Mouse (Mus musculus) embryonic facial prominence, embryonic 10.5 days (tissue): Measurements from ENCODE around the gene Bcar3. TPM values are rescaled to one million over a fixed set of nuclear protein-coding genes. Genes with fewer than 3 reads are reported as not detected.

ENCODE experiments used
- DNase-seq: peaks from one replicate; pipeline ENCODE4 v3.0.0-alpha.2; 2017; ENCODE audit warnings: low spot score
- H3K27ac ChIP-seq: fragments of 300-500 bp; sonication (generic); replicated peaks from 2 replicates; pipeline ENCODE4 v1.5.1; 2016; ENCODE audit warnings: mild to moderate bottlenecking
- H3K27me3 ChIP-seq: fragments of 300-500 bp; sonication (generic); replicated peaks from 2 replicates; pipeline ENCODE4 v1.6.1; 2016; ENCODE audit warnings: low read depth, mild to moderate bottlenecking; ENCODE audit not compliant: poor library complexity, severe bottlenecking
- H3K36me3 ChIP-seq: fragments of 300-500 bp; sonication (generic); replicated peaks from 2 replicates; pipeline ENCODE4 v1.6.1; 2016; ENCODE audit warnings: mild to moderate bottlenecking, moderate library complexity
- H3K4me1 ChIP-seq: fragments of 300-500 bp; sonication (generic); 2 replicates; pipeline ENCODE4 v1.6.1; 2016
- H3K4me3 ChIP-seq: fragments of 300-500 bp; sonication (generic); 2 replicates; pipeline ENCODE4 v1.5.1; 2016; ENCODE audit warnings: mild to moderate bottlenecking, moderate library complexity
- H3K9me3 ChIP-seq: fragments of 300-500 bp; sonication (generic); 2 replicates; pipeline ENCODE4 v1.6.1; 2016; ENCODE audit warnings: mild to moderate bottlenecking
- WGBS: fragments of 180-500 bp; shearing (Covaris S2); methylation state at CpG from one replicate; pipeline ENCODE4 v1.1.7; 2016; 5-methylcytosine and 5-hydroxymethylcytosine counted together
- polyA plus RNA-seq: library from polyadenylated mRNA; unstranded; fragments of >200 nt; fragmentation: Nextera tagmentation; extraction: Ambion mirVana; gene quantifications from 2 replicates; pipeline ENCODE4 v1.2.1, GENCODE M21; 2016

The Bcar3 gene
- polyA plus RNA-seq, 1 experiment from 2014 or later: 10.1 TPM

DNA sequence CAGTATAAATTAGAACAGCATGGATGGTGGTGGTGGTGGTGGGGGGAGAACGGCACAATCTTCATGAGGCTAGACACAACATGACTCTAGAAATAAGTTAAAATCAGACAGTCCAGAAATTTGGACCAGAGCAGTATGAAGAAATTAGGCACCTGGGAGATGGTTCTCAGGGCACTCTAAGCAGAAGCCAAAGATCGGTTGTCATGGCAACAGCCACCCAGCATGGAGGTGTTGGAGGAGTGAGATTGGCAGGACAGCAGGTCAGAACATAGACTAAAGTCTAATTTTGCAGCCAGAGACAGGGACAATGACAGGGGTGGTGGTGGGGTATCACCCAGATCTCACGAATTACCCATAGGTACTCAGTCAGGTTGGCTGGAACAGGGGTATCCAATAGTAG, 182.7 kb downstream of the Bcar3 start:
- Histone ChIP-seq H3K27me3 (no peaks in the 10 kb centered on the region; the same call in 1 of the 2 replicates), H3K4me1 (peaks cover 81% of the 10 kb centered on the region), H3K36me3 (no peaks in the 10 kb centered on the region), H3K9me3 (no peaks in the 10 kb centered on the region), H3K4me3 (0 out of 2 replicates have a peak overlapping the region, but pooled peaks have one; percentile 5), H3K27ac (0 out of 2 replicates have a peak overlapping the region, but pooled peaks have one; percentile 71)
- 62% methylated on average over 3 of the region's 3 CpGs for WGBS
- DNase-seq: no peak

DNA sequence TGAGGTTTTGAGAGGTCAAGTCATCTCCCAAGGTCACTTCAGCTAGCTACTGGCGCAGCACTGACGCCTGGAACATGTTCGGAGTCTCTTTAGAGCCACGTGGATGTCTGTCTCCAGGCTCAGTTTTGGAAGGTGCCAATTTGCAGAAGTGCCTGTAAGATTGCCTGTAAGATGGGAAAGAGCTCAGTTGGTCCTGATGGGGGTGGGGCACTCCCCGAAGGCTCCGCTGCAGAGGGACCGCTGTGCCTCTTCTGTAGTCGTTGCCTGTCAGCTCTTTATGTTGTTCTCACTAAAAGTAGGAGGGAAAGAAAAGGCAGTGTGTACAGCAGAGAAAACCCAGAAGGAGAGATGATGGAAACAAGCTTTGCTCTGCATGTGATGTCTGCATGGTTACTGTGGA, 183.6 kb downstream of the Bcar3 start:
- 70% methylated on average over 8 of the region's 8 CpGs for WGBS
- Histone ChIP-seq H3K9me3 (no peaks in the 10 kb centered on the region), H3K27ac (peak overlapping the region; percentile 26; the same call in 1 of the 2 replicates), H3K36me3 (no peaks in the 10 kb centered on the region), H3K27me3 (peaks cover 5% of the 10 kb centered on the region; the same call in 1 of the 2 replicates), H3K4me1 (peaks cover 86% of the 10 kb centered on the region), H3K4me3 (no peak overlapping the region)
- DNase-seq: no peak

GRCm38 (mm10) chr3:122478735-122479134, 184.8 kb downstream of the Bcar3 start:
- H3K9me3 ChIP-seq: no peaks in the 10 kb centered on the region
- 87% methylated on average over 3 of the region's 3 CpGs for WGBS
- no peak overlapping the region for H3K27ac ChIP-seq
- DNase-seq: no peak
- no peaks in the 10 kb centered on the region for H3K36me3 ChIP-seq
- no peak overlapping the region for H3K4me3 ChIP-seq
- peaks cover 91% of the 10 kb centered on the region for H3K4me1 ChIP-seq
- peaks cover 10% of the 10 kb centered on the region for H3K27me3 ChIP-seq

- Histone ChIP-seq H3K9me3 (no peaks in the 10 kb centered on the region), H3K36me3 (no peaks in the 10 kb centered on the region), H3K27me3 (peaks cover 10% of the 10 kb centered on the region), H3K4me3 (no peak overlapping the region), H3K4me1 (peaks cover 86% of the 10 kb centered on the region), H3K27ac (0 out of 2 replicates have a peak overlapping the region, but pooled peaks have one; percentile 25)
- no peak for DNase-seq
- WGBS: 57% methylated on average over 8 of the region's 8 CpGs
Measured at GRCm38 (mm10) chr3:122480065-122480675, 186.2 kb downstream of the Bcar3 start.

DNA sequence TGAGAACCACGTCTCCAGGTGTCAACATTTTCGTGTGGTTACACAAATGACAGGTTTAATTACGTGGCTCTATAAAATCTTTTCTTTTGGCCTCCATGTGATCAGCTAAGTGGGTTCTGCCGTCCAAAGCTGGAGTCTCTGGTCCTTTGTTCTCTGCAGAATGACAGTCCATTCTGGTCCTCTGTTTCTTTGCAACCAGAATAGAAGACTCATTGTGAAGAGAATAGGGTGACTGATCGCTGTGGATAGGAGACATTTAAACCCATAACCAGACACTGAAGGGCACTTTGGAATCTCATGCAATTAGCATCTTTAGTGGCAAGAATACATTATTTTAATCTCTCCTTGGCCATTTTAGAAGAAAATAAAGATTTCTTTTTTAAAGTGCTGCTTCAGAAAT, 187.1 kb downstream of the Bcar3 start:
- no peak for DNase-seq
- WGBS: 48% methylated on average over 5 of the region's 5 CpGs
- no peaks in the 10 kb centered on the region for H3K9me3 ChIP-seq
- H3K4me1 ChIP-seq: peaks cover 77% of the 10 kb centered on the region
- H3K36me3 ChIP-seq: no peaks in the 10 kb centered on the region
- H3K4me3 ChIP-seq: no peak overlapping the region
- no peak overlapping the region for H3K27ac ChIP-seq
- peaks cover 10% of the 10 kb centered on the region for H3K27me3 ChIP-seq

GRCm38 (mm10) chr3:122481891-122482739, 188.2 kb downstream of the Bcar3 start:
- DNase-seq: no peak
- Histone ChIP-seq H3K27me3 (peaks cover 10% of the 10 kb centered on the region), H3K4me3 (no peak overlapping the region), H3K27ac (peak overlapping the region; percentile 57), H3K9me3 (no peaks in the 10 kb centered on the region), H3K4me1 (peaks cover 72% of the 10 kb centered on the region), H3K36me3 (no peaks in the 10 kb centered on the region)
- 57% methylated on average over 21 of the region's 21 CpGs for WGBS

GRCm38 (mm10) chr3:122483066-122483782, 189.3 kb downstream of the Bcar3 start:
- peaks cover 72% of the 10 kb centered on the region for H3K4me1 ChIP-seq

DNA sequence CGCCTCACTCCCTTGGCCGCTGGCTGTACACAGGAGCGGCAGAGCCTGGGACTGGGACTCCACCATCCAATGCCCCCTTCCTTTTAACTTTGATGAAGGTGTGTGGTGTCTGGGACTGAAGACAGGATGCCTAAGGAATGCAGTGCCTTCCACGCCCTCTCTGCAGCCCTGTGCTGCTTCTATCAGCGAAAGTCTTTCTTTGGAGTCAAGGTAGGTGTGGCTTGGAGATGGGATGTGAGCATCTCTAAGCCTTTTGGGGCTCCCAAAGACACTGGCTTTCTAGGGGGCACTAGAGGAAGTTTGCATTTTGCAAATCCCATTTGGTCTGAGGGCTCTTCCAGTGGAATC, 189.8 kb downstream of the Bcar3 start:
- Histone ChIP-seq H3K4me3 (peak overlapping the region; percentile 33), H3K4me1 (peaks cover 77% of the 10 kb centered on the region)
- WGBS: 31% methylated on average over 5 of the region's 5 CpGs

More at GRCm38 (mm10) chr3:122483066-122483782, 189.3 kb downstream of the Bcar3 start:
- Histone ChIP-seq H3K9me3 (no peaks in the 10 kb centered on the region), H3K27ac (peak overlapping the region; percentile 57), H3K36me3 (no peaks in the 10 kb centered on the region), H3K4me3 (peak overlapping the region; percentile 33), H3K27me3 (peaks cover 10% of the 10 kb centered on the region)
- DNase-seq: peak; percentile 50
- WGBS: 22% methylated on average over 14 of the region's 14 CpGs

GRCm38 (mm10) chr3:122484301-122484700, 190.4 kb downstream of the Bcar3 start:
- H3K4me3 ChIP-seq: no peak overlapping the region
- peaks cover 78% of the 10 kb centered on the region for H3K4me1 ChIP-seq
- no peaks in the 10 kb centered on the region for H3K36me3 ChIP-seq
- H3K27ac ChIP-seq: no peak overlapping the region
- 67% methylated on average over 3 of the region's 3 CpGs for WGBS
- DNase-seq: no peak
- no peaks in the 10 kb centered on the region for H3K9me3 ChIP-seq
- peaks cover 10% of the 10 kb centered on the region for H3K27me3 ChIP-seq

More for the DNA sequence above, 189.8 kb downstream of the Bcar3 start:
- Histone ChIP-seq H3K27me3 (peaks cover 10% of the 10 kb centered on the region), H3K9me3 (no peaks in the 10 kb centered on the region), H3K36me3 (no peaks in the 10 kb centered on the region), H3K27ac (peak overlapping the region; percentile 57)
- DNase-seq: no peak

DNA sequence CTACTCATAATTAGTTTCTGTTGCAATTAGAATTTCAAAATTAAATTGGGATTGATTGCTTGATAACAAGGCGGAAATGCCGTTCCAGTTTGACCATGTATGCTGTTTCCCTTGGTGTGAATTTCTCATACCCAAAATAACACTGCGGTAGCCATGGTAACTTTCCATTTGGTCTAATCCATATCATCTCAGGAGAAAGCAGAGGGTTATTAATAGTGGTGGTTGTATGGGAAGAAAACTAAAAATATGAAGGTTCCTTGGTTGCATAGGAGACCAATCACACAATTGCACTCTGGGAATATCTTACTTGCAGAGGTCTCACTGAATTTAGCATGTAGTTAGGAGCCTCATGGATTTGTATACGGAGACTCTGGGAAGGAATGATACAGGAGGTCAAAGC, 191.8 kb downstream of the Bcar3 start:
- no peak overlapping the region for H3K27ac ChIP-seq
- 89% methylated on average over 4 of the region's 4 CpGs for WGBS
- peaks cover 10% of the 10 kb centered on the region for H3K27me3 ChIP-seq
- H3K4me1 ChIP-seq: peaks cover 70% of the 10 kb centered on the region
- DNase-seq: no peak
- no peak overlapping the region for H3K4me3 ChIP-seq
- H3K9me3 ChIP-seq: no peaks in the 10 kb centered on the region
- H3K36me3 ChIP-seq: no peaks in the 10 kb centered on the region

GRCm38 (mm10) chr3:122486193-122486592, 192.3 kb downstream of the Bcar3 start:
- WGBS: 89% methylated on average over 4 of the region's 4 CpGs
- DNase-seq: no peak
- Histone ChIP-seq H3K4me1 (peaks cover 70% of the 10 kb centered on the region), H3K4me3 (no peak overlapping the region), H3K27me3 (peaks cover 10% of the 10 kb centered on the region), H3K27ac (no peak overlapping the region), H3K36me3 (no peaks in the 10 kb centered on the region), H3K9me3 (no peaks in the 10 kb centered on the region)

- Histone ChIP-seq H3K9me3 (no peaks in the 10 kb centered on the region), H3K27ac (peak overlapping the region; percentile 61), H3K27me3 (no peaks in the 10 kb centered on the region), H3K4me1 (peaks cover 65% of the 10 kb centered on the region), H3K36me3 (no peaks in the 10 kb centered on the region), H3K4me3 (no peak overlapping the region)
- WGBS: 40% methylated on average over 1 of the region's 1 CpGs
- peak; percentile 49 for DNase-seq
Measured at GRCm38 (mm10) chr3:122488051-122488754, 194.3 kb downstream of the Bcar3 start.
